Mouse (Mus musculus): Measurements from ENCODE around the gene Ube2d3.
"Not testable (repeated sequence)": the region's sequence is repeated elsewhere in the genome, so short reads cannot be mapped to it uniquely, and the experiment has no call there.

The Ube2d3 gene

DNA sequence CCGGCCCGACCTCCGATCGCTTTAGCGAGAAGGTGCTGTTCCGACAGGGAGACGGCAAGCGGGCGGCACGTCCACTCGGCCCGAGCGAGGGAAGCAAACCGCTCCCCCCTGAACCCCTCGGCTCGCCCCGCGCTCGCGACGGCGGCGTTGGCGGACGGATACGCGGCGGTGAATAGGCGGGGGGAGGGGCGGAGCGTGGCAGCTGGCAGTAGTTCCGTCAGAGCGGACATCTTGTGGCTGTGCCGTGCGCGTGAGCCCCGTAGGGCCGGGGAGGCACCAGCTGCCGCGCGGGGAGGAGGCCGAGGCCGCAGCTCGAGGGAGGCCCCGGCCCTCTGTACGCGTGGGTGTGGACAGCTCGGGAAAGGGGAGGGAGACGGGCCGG, 573 bp downstream of the Ube2d3 start:
- peak; percentile 97 for DNase-seq (ENCODE audit: inconsistent ontology term)

DNA sequence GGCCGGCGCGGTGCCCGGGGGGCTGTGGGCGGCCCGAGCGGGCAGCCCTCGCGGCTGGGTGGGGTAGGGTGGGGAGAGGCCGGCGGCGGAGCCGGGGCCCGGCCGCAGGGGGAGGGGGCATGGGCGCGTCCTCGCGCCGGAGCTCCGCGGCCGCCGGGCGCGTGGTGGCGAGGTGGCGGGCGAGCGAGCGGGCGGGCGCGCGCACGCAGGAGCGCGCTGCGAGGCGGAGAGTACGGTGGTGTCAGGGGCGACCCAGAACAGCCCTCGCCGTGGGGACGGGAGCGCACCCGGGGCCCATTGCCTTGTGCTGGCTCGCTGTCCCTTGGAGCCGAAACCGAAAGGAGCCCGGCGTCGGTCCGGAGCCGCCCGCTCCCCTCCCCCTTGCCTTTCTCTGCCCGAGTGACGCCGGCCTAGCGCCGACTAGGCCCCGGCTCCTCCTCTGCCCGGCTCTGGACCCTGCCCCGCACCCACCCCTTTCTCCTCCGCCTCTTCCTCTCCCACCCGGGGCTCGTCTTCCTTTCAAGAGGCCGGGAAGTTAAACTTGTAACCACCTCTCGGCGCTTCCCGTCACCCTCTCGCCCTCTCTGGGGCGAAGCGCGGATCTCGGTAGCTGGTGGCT, 1.1 kb downstream of the Ube2d3 start:
- peak; percentile 93 for DNase-seq (ENCODE audit: inconsistent ontology term)

DNA sequence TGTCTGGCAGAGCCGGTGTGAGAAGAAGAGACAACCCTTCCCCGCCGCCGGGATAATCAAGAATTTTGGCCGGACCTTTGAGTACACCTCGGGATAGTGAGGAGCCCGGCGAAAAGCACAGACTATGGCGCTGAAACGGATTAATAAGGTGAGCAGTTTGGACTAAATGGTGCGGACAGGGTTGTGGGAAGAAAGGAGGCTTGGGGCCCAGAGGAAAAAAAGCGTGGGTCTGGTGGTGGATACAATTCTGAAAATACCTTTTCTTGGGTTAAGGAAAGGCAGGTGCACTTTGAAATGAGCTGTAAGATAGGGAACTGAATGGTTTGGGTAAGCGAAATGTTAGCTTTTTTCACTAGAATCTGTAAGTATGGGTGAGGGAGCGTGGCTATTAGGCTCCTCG, 1.7 kb downstream of the Ube2d3 start:
- no peak for DNase-seq (ENCODE audit: inconsistent ontology term)

DNA sequence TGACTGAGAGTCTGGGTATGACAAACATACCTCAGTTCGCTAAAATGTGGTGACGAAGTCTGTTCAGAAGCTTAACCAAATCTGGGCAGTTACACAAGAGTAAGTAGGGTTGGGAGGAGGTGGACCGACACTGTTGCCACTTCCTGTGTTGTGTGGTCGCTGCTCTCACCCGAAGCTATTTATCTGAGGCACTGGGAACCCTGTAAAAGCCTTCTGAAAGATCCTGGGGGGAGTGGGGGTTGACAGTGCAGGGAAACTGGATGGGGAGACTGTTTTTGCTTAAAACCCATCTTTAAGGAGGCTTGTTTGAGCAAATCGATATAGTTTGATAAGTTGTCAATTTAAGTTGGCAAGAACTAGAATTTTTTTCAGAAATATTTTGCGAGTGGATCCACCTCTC, 2.3 kb downstream of the Ube2d3 start:
- peak; percentile 75 for DNase-seq (ENCODE audit: inconsistent ontology term)

DNA sequence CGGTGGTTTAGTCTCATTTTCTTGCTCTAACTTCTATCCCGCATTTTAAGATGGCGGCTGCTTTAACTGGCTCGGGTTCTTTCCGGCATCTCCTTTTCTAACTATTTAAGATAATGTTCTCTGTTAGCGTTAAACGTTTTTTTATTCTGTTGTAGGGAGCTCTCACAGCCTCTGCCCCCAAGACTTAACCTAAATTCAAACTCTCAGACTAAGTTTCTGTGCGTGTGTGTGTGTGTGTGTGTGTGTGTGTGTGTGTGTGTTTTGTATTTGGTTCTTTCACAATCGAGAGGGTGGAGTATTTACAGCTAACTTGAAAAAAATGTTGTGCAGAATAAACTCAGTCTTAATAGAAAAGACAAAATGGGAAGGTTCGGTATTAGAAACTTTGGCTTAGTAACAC, 2.7 kb downstream of the Ube2d3 start:
- peak; percentile 35 for DNase-seq (ENCODE audit: inconsistent ontology term)

DNA sequence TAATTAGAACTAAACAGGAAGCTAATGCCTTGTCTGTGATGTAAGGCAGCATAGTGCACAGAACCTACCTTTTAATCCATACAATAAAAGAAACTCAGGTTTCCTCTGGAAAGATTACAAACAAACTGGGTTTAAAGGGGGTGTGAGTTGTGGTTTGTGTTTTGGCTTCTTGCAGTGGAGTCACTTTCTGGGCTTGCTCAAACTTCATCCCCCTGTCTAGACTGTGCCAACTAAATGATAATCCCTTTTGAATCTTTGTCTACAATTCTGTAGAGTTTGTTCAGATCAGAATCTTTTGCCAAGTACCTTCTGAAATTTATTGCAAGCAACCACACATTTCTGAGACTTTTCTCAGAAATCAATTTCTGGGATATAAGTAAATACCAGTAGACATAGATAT, 7.0 kb downstream of the Ube2d3 start:
- no peak for DNase-seq (ENCODE audit: inconsistent ontology term)

DNA sequence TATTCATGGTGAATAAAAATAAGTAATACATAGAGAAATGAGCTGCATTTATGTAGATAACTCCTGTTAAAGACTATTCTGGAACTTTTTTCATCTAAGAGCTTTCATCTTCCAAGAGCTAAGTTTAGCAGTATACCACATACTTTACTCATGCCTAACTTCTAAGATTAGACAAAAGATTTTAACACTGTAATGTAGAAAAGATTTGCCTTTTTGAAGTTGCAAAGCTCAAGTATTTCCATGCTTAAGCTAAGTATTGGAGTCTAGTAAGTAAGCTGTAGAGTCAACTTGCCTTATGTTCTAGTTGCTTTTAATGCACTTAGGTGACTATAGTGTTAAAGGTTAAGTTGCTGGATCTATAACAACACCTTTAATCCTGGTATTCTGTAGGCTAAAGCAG, 21.0 kb downstream of the Ube2d3 start:
- no peak for DNase-seq (ENCODE audit: inconsistent ontology term)

DNA sequence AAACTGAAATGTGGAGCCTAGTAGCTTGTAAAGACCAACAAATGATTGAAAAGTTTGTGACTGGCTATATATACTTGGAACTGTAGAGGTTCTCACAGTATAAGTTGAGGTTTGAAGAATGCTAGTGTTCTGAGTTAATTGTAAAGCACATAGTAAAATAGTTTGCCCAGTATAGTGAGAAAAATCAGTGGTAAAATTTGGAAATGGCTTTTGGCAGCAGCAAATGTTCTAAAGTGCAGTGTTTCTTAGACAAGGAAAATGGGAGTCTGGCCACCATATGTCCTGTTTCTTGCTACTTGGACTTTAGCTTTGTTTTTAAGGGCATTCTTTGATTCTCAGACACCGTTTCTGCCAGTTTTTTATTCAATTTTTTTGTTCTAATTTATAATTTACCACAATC, 30.5 kb downstream of the Ube2d3 start:
- no peak for DNase-seq (ENCODE audit: inconsistent ontology term)

DNA sequence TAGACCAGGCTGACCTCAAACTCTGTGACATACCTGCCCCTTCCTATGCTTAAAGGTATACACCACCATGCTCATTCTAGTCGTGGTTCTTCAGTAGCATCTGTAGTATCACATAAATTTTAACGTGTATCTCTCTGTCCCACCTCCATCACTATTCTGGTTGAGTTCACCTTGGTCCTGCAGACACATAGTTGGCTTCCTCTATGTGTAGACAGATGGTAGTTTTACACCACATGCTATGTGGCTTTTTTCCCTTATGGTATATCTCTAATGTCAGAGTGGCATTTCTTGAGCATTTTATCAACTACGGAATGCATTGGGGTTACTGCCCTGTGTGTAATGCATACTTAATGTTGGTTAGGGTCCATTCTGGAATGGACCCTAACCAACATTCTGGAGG, 31.2 kb downstream of the Ube2d3 start:
- DNase-seq (ENCODE audit: inconsistent ontology term): no peak

DNA sequence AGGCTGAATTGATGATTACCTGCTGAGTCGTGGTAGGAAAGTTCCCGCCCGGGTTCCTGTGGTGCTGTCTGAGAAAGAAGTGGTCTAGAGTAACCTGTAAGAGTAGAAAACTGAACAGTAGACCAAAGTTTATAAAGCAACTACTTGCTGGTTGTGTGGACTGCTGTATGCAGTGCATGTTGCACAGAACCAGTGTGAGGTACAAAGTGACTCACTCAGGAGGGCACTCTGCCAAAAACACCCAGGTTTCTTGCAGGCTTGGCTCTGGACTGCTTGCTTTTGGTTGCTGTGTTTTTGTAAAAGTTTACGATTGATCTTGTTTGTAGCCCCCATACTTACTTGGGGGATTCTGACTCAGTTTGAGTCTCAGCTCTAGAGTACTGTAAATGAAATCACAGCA, 32.0 kb downstream of the Ube2d3 start:
- DNase-seq (ENCODE audit: inconsistent ontology term): peak; percentile 59

DNA sequence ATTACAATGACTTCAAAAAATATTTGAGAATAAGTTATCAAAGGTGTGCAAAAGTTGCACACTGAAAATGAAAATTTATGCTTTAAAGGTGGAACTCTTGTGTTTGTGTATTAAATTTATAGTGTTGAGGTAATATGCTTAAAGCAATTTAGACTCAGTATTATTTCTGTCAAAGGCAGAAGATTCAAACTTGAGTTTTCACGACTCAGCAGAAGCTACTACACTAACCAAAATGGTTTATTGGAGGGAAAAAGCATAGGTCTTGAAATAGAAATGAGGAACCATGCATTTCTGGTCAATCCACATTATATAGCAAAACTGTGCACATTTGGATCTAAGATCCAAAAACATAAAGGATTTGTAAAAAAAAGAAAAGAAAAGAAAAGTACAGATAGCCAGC, 32.9 kb downstream of the Ube2d3 start:
- no peak for DNase-seq (ENCODE audit: inconsistent ontology term)

DNA sequence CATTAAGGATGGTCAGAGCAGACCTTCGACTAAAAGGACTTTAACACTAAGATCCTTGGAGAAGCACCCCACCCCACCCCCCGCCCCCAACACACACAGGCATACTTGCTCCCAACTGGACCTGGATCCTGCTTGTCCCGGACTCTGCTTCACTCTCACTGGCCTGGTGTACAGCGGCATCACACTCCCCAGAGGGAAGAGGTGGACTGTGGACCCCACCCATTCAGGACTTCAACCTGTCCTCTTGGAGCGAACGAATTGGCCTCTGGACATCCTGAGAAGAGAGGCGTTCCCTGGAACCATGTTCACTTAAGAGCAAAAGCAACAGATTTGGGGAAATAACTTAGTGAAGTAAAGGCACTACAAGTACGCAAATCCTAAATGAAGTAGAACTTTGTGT, 37.1 kb downstream of the Ube2d3 start:
- no peak for DNase-seq (ENCODE audit: inconsistent ontology term)

DNA sequence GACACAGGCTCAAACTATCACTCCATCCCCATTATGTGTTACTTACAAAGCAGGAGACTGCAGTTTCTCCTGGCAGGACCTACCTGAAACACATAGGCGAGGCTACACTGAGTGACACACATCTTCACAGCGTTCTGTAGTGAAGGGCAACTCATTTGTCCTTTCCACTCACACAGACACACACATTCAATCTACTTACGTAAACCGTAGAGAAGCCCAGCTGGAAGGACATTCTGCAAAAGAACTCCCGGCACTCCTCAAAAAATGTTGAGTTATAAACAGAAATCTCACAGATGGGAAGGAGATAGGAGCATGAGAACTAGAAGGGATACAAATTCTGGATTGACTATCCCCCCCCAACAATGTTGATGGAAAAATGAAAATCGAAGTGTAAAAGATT, 38.3 kb downstream of the Ube2d3 start:
- no peak for DNase-seq (ENCODE audit: inconsistent ontology term)

DNA sequence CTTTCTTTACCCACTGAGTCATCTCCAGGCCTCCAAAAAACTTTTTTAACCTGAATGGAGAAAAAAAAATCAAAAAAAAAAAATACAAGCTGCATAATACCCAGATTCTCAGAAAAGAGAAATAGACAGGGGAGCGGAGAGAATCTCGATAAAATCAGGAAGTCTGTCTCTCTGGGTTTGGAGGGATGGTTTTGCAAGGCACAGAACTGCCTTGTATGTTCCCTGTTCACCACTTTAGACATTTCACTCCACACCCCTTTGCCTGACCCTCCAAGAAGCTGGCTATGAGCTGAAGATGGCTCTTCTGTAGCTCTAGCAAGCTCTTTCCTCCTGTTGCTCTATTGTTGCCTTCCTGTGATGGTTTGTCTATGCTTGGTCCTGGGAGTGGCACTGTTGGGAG, 39.0 kb downstream of the Ube2d3 start:
- DNase-seq (ENCODE audit: inconsistent ontology term): no peak

DNA sequence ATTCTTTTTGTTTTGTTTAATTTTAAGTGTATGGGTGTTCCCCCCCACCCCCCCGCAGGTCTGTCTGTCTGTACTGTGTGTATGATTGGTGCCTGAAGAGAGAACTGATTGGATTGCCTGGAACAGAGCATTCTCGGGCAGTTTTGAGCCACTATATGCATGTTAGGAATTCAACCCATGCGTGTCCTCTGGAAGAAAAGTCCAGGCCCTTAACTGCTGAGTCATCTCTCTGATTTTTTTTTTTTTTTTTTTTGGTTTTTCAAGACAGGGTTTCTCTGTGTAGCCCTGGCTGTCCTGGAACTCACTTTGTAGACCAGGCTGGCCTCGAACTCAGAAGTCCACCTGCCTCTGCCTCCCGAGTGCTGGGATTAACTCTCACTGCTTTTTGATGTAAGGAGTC, 41.1 kb downstream of the Ube2d3 start:
- DNase-seq (ENCODE audit: inconsistent ontology term): not testable (repeated sequence)

DNA sequence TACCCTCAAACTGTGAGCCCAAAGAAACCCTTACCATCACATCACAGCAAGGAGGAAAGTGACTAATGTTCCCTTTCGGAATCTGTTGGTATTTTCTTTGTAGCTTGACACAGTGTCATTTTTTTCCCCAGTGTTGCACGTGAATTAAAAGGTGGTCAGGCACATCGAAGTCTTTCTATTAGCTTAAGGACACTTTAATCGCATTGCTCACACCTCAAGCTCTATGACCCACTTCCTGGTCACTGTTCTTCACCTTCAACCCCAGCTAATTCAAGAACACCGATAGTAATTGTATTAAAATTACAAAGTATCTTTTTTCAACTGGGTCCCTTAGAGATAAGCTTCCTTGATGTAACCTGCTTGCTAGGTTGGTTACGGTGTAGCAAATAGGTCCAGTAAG, 42.8 kb downstream of the Ube2d3 start:
- DNase-seq (ENCODE audit: inconsistent ontology term): no peak

DNA sequence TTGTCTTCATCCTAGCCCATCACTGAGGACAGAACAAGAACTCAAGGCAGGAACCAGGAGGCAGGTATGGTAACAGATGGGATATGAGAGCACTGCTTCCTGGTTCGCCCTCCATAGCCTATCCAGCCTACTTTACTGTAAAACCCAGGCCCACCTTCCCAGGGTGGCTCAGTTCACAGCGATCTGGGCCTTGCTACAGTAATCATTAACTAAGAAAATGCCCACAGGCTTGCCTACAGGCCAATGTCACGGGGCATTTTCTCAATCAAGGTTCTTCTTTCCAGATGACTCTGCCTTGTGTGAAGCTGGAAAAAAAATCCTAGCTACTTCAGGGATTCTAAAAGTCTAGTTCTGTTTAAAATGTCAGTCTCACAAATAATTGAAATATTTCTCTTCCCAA, 43.7 kb downstream of the Ube2d3 start:
- DNase-seq (ENCODE audit: inconsistent ontology term): no peak

DNA sequence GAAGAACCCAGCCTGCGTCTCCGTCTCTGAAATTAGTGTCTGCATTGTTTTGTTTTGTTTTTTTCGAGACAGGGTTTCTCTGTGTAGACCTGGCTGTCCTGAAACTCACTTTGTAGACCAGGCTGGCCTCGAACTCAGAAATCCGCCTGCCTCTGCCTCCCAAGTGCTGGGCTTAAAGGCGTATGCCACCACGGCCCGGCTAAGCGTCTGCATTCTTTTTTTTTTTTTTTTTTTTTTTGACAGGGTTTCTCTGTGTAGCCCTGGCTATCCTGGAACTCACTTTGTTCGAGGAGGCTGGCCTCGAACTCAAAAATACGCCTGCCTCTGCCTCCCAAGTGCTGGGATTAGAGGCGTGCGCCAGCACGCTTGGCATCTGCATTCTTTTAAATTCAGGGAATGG, 46.7 kb downstream of the Ube2d3 start:
- DNase-seq (ENCODE audit: inconsistent ontology term): not testable (repeated sequence)

DNA sequence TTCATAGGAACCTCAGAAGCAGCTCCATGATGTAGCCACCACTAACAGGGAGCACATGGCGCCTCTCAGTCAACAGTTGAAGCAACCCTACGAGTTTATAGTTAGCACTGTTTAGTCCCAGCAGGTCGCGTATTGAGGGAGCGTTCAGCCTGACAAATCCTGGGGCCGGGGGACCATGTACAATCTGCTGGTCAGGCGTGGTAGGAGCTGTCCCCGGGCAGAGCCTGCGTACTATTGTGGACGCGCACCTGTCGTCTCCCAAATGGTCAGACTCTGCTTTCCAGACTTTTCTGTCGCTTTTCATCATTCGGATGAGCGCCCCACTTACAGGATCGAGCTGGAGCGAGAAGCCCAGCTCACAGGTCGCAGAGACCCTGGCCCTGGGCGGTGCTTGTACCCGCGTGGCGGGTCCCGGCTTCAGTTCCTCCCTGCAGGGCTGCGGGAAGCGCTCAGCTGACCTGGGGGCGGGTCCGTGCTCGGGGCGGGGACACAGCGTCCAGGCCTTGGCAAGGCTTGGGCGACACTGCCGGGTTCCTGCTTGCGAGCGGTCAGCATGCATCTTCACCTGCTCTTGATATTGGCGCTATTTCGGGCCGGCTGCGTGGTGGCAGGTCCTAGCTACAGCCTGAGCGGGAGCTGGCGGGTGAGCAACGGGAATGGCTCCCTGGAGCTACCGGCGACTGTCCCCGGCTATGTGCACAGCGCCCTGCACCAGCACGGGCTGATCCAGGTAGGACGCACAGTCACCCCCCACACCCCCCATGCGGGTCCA, 47.4 kb downstream of the Ube2d3 start, which contains the start of gene Manba:
Gene Manba, plus strand, starts transcription at position 484 of the 772 bp plus-strand sequence.
- DNase-seq (ENCODE audit: inconsistent ontology term): peak; percentile 83

DNA sequence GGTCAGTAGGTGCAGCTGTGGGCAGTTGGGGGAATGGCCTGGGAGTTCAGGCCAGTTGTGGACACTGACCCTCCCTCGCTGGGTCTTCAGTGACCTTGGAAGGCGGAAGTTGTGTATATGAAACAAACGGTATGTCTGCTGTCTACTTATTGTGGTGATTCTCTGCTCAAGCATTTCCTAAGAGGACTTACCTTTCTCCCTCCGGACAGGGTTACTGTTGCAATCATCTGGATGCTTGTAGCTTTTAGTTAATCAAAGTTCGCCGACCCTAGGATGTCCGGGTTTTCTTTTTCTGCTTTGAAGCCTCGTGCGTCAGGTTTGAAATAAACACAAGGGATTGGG, 47.9 kb downstream of the Ube2d3 start:
- DNase-seq (ENCODE audit: inconsistent ontology term): no peak

DNA sequence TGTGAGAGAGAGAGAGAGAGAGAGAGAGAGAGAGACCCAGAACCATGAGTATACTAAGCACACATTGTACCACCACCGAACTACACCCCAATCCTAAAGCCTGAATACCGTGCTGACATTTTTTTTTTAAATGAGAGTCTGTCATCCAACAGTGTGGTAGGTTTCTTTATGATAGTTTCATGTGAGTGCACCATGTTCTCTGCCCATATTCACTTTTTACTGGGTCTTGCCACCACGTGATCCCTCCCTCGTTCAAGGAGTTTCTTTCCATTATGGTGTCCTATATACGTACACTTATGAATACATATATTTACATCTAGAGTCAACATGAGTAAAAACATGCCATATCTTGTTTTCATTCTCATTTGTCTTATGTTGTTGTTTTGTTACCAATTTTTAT, 48.4 kb downstream of the Ube2d3 start:
- no peak for DNase-seq (ENCODE audit: inconsistent ontology term)

DNA sequence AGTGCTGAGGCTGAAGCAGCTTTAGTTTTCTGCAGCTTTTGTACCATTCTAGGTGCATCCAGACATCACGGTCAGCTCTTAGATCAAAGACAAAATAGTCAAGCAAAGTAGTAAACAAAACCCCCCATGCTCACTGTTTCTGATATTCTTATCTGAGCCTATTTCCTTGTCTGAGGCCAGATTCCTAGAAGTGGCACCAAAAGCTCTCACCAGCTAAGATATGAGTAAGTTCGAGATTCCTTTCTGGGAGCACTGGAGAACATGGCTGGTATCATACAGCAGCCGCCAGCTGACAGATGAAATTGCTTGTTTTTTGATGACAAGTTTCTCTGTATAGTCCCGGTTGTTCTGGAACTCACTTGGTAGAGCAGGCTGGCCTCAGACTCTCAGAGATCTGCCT, 49.9 kb downstream of the Ube2d3 start:
- DNase-seq (ENCODE audit: inconsistent ontology term): no peak

DNA sequence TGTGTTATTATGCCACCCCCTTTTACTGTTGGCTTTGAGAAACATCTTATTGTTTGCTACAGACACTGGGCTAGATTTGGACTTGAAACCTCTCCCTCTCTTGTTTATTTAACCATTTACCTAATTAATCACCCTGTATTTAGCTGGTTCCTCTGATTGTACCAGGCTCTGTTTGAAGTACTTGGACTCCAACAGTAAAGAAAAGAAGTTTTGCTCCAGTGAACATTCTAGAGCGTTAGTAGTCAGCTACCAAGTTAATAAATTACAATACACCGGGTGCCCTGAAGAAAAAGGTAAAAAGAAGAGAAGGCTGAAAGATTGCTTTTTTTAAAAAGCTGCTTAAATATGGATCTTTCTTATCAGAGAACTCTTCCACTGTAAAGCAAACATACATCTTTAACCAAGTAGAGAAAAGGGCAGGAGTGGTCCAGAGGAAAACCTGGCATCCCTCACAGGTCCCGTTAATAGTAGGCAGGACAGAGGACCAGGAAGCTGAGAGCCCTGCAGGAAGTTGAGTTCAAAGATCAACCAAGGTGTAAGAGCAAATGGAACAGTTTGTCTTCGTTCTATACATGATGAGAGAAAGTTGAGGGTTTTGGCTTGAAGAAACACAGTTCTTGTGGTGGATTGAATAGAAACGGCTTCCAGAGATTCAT, 52.0 kb downstream of the Ube2d3 start:
- no peak for DNase-seq (ENCODE audit: inconsistent ontology term)

Measured in Muller cell, postnatal 12 days (primary cell).